Mouse (Mus musculus) liver, embryonic 14.5 days (tissue): ENCODE results near the gene Pde11a.

Source experiments
- CTCF ChIP-seq: IDR thresholded peaks from 2 replicates; pipeline ENCODE4 v1.5.1; 2016; ENCODE audit warnings: antibody characterized with exemption, low read depth, control low read depth
- EP300 ChIP-seq: IDR thresholded peaks from 2 replicates; pipeline ENCODE4 v1.6.1; 2016; ENCODE audit warnings: antibody characterized with exemption, low read depth

DNA sequence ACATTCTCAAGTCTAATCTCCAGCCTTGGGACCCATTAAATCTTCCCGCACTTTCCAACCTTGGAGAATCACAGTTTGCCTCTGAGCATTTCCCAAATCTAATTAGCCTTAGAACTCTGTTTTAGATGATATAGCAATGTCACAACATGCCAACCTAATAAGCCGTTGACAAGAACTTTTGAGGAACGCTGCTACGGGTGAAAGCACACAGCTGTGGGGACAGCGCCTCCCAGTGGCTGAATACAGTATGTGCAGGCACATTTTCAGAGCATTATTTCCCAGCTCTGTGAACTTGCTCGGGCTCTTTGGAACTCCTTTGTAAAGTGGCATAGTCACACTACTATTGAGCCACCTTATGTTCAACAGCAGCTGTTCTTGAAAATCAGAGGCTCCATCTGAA is 223.8 kb downstream of the Pde11a start:
- TF ChIP-seq EP300 (no peak), CTCF (peak; percentile 89)
